Mouse (Mus musculus) hindbrain, embryonic 11.5 days (tissue): ENCODE measurements at regions not wholly inside any gene's neighbourhood (a gene's known extent, or its start where the extent isn't known, plus 50 kb on each side); places are given as distances from the start of the nearest gene placed in this dataset.

ENCODE experiments used
- ATAC-seq: fragments of 200-750 bp; cut with Nextera tagmentation; 2 replicates; pipeline ENCODE4 v1.8.0; 2017; ENCODE audit warnings: mild to moderate bottlenecking, moderate TSS enrichment, moderate library complexity; ENCODE audit not compliant: low FRiP score
- DNase-seq: peaks from one replicate; pipeline ENCODE4 v3.0.0-alpha.2; 2015; ENCODE audit warnings: low spot score
- H3K27ac ChIP-seq: fragments of 300-500 bp; sonication (generic); 2 replicates; pipeline ENCODE4 v1.5.1; 2014; ENCODE audit warnings: mild to moderate bottlenecking, low read depth, low read length
- H3K27me3 ChIP-seq: fragments of 300-500 bp; sonication (generic); 2 replicates; pipeline ENCODE4 v1.6.1; 2014; ENCODE audit warnings: mild to moderate bottlenecking, low read length, moderate library complexity, mixed read lengths; ENCODE audit not compliant: control insufficient read depth, insufficient read depth
- H3K36me3 ChIP-seq: fragments of 300-500 bp; sonication (generic); 2 replicates; pipeline ENCODE4 v1.6.1; 2014; ENCODE audit warnings: mild to moderate bottlenecking, low read length, moderate library complexity, mixed read lengths; ENCODE audit not compliant: control insufficient read depth, insufficient read depth
- H3K4me1 ChIP-seq: fragments of 300-500 bp; sonication (generic); replicated peaks from 2 replicates; pipeline ENCODE4 v1.6.1; 2014; ENCODE audit warnings: low read length, mixed read lengths; ENCODE audit not compliant: control insufficient read depth, insufficient read depth
- H3K4me2 ChIP-seq: fragments of 300-500 bp; sonication (generic); replicated peaks from 2 replicates; pipeline ENCODE4 v1.6.1; 2014; ENCODE audit warnings: mild to moderate bottlenecking, low read depth, low read length
- H3K4me3 ChIP-seq: fragments of 300-500 bp; sonication (generic); 2 replicates; pipeline ENCODE4 v1.5.1; 2014; ENCODE audit warnings: low read depth, low read length
- H3K9ac ChIP-seq: fragments of 300-500 bp; sonication (generic); 2 replicates; pipeline ENCODE4 v1.6.1; 2014; ENCODE audit warnings: low read depth, low read length
- H3K9me3 ChIP-seq: fragments of 300-500 bp; sonication (generic); 2 replicates; pipeline ENCODE4 v1.6.1; 2016; ENCODE audit warnings: low read length; ENCODE audit not compliant: control insufficient read depth
- WGBS: fragments of 180-500 bp; shearing (Covaris S2); extraction: QIAGEN DNeasy Blood & Tissue Kit; methylation state at CpG from one replicate; pipeline ENCODE4 v1.1.7; 2014; 5-methylcytosine and 5-hydroxymethylcytosine counted together

GRCm38 (mm10) chr16:50799145-50799794, 208.3 kb upstream of the Ccdc54 start:
- H3K9me3 ChIP-seq = no peaks in the 10 kb centered on the region
- no peak overlapping the region for H3K4me3 ChIP-seq
- H3K9ac ChIP-seq = no peak overlapping the region
- no peak overlapping the region for H3K4me2 ChIP-seq
- H3K36me3 ChIP-seq = no peaks in the 10 kb centered on the region
- 50% methylated on average over 10 of the region's 10 CpGs for WGBS
- peak; percentile 73 for DNase-seq
- H3K27me3 ChIP-seq = no peaks in the 10 kb centered on the region
- H3K4me1 ChIP-seq = no peaks in the 10 kb centered on the region
- no peak overlapping the region for H3K27ac ChIP-seq
- peak; percentile 67 for ATAC-seq

GRCm38 (mm10) chr16:50798095-50798494, 207.1 kb upstream of the Ccdc54 start:
- 77% methylated on average over 6 of the region's 6 CpGs for WGBS
- no peak overlapping the region for H3K4me2 ChIP-seq
- no peaks in the 10 kb centered on the region for H3K27me3 ChIP-seq
- H3K9me3 ChIP-seq = no peaks in the 10 kb centered on the region
- no peaks in the 10 kb centered on the region for H3K4me1 ChIP-seq
- H3K27ac ChIP-seq = no peak overlapping the region
- no peaks in the 10 kb centered on the region for H3K36me3 ChIP-seq
- H3K9ac ChIP-seq = no peak overlapping the region
- H3K4me3 ChIP-seq = no peak overlapping the region
- DNase-seq = no peak
- no peak for ATAC-seq

- Histone ChIP-seq H3K4me1 (no peaks in the 10 kb centered on the region), H3K4me2 (no peak overlapping the region), H3K9me3 (no peaks in the 10 kb centered on the region), H3K36me3 (no peaks in the 10 kb centered on the region), H3K9ac (no peak overlapping the region), H3K27ac (no peak overlapping the region), H3K27me3 (no peaks in the 10 kb centered on the region), H3K4me3 (no peak overlapping the region)
- 83% methylated on average over 2 of the region's 2 CpGs for WGBS
- ATAC-seq (no peak), DNase-seq (no peak)
These were observed 202.0 kb upstream of the Ccdc54 start for GRCm38 (mm10) chr16:50792960-50793359.

- no peak overlapping the region for H3K4me2 ChIP-seq
- H3K36me3 ChIP-seq = no peaks in the 10 kb centered on the region
- H3K27me3 ChIP-seq = no peaks in the 10 kb centered on the region
- no peak for ATAC-seq
- no peak overlapping the region for H3K27ac ChIP-seq
- H3K9ac ChIP-seq = no peak overlapping the region
- no peak for DNase-seq
- H3K4me1 ChIP-seq = no peaks in the 10 kb centered on the region
- WGBS = 59% methylated on average over 2 of the region's 2 CpGs
- no peak overlapping the region for H3K4me3 ChIP-seq
- H3K9me3 ChIP-seq = no peaks in the 10 kb centered on the region
These were observed 201.6 kb upstream of the Ccdc54 start for GRCm38 (mm10) chr16:50792506-50792905.

GRCm38 (mm10) chr16:50788702-50789101, 197.7 kb upstream of the Ccdc54 start:
- no peak overlapping the region for H3K27ac ChIP-seq
- no peak overlapping the region for H3K9ac ChIP-seq
- no peak overlapping the region for H3K4me3 ChIP-seq
- no peaks in the 10 kb centered on the region for H3K4me1 ChIP-seq
- ATAC-seq (no peak), DNase-seq (no peak)
- H3K9me3 ChIP-seq = no peaks in the 10 kb centered on the region
- H3K36me3 ChIP-seq = no peaks in the 10 kb centered on the region
- no peaks in the 10 kb centered on the region for H3K27me3 ChIP-seq
- 92% methylated on average over 4 of the region's 4 CpGs for WGBS
- H3K4me2 ChIP-seq = no peak overlapping the region

- no peak overlapping the region for H3K9ac ChIP-seq
- WGBS = 68% methylated on average over 3 of the region's 3 CpGs
- H3K27me3 ChIP-seq = no peaks in the 10 kb centered on the region
- H3K36me3 ChIP-seq = no peaks in the 10 kb centered on the region
- no peak overlapping the region for H3K27ac ChIP-seq
- H3K4me2 ChIP-seq = no peak overlapping the region
- no peaks in the 10 kb centered on the region for H3K9me3 ChIP-seq
- H3K4me1 ChIP-seq = 0 out of 2 replicates have a peak, but pooled peaks cover 2% of the 10 kb centered on the region
- DNase-seq (no peak), ATAC-seq (no peak)
- H3K4me3 ChIP-seq = no peak overlapping the region
These were observed 195.2 kb upstream of the Ccdc54 start for GRCm38 (mm10) chr16:50786199-50786598.

- Histone ChIP-seq H3K9me3 (no peaks in the 10 kb centered on the region), H3K4me3 (no peak overlapping the region), H3K4me1 (0 out of 2 replicates have a peak, but pooled peaks cover 2% of the 10 kb centered on the region), H3K9ac (no peak overlapping the region), H3K27me3 (no peaks in the 10 kb centered on the region), H3K4me2 (no peak overlapping the region), H3K36me3 (no peaks in the 10 kb centered on the region), H3K27ac (no peak overlapping the region)
- DNase-seq (no peak), ATAC-seq (no peak)
- 100% methylated on average over 1 of the region's 1 CpGs for WGBS
These were observed 194.4 kb upstream of the Ccdc54 start for GRCm38 (mm10) chr16:50785384-50785783.

- Histone ChIP-seq H3K27me3 (no peaks in the 10 kb centered on the region), H3K4me2 (no peak overlapping the region), H3K9ac (no peak overlapping the region), H3K9me3 (no peaks in the 10 kb centered on the region), H3K4me3 (no peak overlapping the region), H3K27ac (no peak overlapping the region), H3K4me1 (0 out of 2 replicates have a peak, but pooled peaks cover 2% of the 10 kb centered on the region), H3K36me3 (no peaks in the 10 kb centered on the region)
- no peak for DNase-seq
- WGBS = 83% methylated on average over 3 of the region's 3 CpGs
- ATAC-seq = no peak
These were observed 193.8 kb upstream of the Ccdc54 start for GRCm38 (mm10) chr16:50784651-50785228.
